Mouse (Mus musculus): ENCODE data around the gene Mad2l2. TPM values are rescaled to one million over a fixed set of nuclear protein-coding genes. Genes with fewer than 3 reads are reported as not detected.
"Not testable (repeated sequence)": the region's sequence is repeated elsewhere in the genome, so short reads cannot be mapped to it uniquely, and the experiment has no call there.

Mad2l2 gene
- polyA plus RNA-seq, 1 experiment from 2014 or later: 141 TPM

DNA sequence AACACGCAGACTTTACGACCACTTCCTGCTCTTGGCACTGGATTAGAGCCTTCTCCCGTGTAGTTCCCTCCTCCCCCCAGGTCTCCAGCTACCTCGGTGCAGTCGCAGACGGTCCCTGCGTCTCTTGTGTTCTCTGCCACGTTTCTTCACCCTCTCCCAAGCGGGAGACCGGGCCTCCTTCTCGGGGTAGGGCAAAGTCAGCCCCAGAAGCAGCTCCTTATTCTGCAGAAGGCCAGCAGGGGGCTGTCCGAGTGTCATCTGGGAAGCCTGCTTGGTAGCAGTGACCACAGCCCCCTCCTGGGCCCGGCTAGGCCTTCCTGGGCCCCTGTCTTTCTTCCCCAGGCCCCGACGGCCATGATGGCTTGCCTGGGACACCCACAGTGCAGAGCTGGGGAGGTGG lies 14.7 kb upstream of the Mad2l2 start:
- Histone ChIP-seq H3K36me3 (ENCODE audit: control insufficient read depth, insufficient read depth, low read length) (peaks cover 27% of the 10 kb centered on the region), H3K27me3 (replicated peaks; ENCODE audit: control insufficient read depth, insufficient read depth, low read length) (no peaks in the 10 kb centered on the region), H3K9ac (ENCODE audit: low read length) (peak overlapping the region; percentile 1), H3K27ac (ENCODE audit: low read depth, low read length) (0 out of 2 replicates have a peak overlapping the region, but pooled peaks have one; percentile 3), H3K4me3 (ENCODE audit: low read depth, low read length) (no peak overlapping the region), H3K4me1 (ENCODE audit: control insufficient read depth, insufficient read depth, low read length) (peaks cover 1% of the 10 kb centered on the region; the same call in 1 of the 2 replicates), H3K9me3 (replicated peaks; ENCODE audit: control insufficient read depth, low read length) (no peaks in the 10 kb centered on the region), H3K4me2 (ENCODE audit: low read length) (0 out of 2 replicates have a peak overlapping the region, but pooled peaks have one; percentile 9)
- ATAC-seq: peak; percentile 40
- 7% methylated on average over 15 of the region's 15 CpGs for WGBS
- DNase-seq (ENCODE audit: low spot score): no peak

DNA sequence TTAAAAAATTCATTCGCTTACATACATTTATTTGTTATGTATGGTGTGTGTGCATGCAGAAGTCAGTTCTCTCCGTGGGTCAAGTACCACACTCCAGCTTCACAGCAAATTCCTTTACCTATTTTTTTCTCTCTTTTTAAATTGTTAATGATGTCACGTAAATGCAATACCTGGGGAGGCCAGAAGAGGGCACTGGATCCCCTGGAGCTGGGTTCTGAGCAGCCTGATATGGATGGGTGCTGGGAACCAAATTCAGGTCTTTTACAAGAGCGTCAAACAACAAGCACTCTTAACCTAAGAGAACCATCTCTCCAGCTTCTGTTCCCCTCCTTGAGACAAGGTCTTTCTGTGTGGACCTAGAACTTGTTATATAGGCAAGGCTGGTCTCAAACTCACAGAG lies 13.5 kb upstream of the Mad2l2 start:
- DNase-seq (ENCODE audit: low spot score) (no peak), ATAC-seq (no peak)
- H3K27ac ChIP-seq (ENCODE audit: low read depth, low read length): no peak overlapping the region
- H3K9me3 ChIP-seq (replicated peaks; ENCODE audit: control insufficient read depth, low read length): no peaks in the 10 kb centered on the region
- H3K4me2 ChIP-seq (ENCODE audit: low read length): no peak overlapping the region
- H3K4me3 ChIP-seq (ENCODE audit: low read depth, low read length): no peak overlapping the region
- H3K4me1 ChIP-seq (ENCODE audit: control insufficient read depth, insufficient read depth, low read length): peaks cover 11% of the 10 kb centered on the region
- 78% methylated on average over 4 of the region's 4 CpGs for WGBS
- no peak overlapping the region for H3K9ac ChIP-seq (ENCODE audit: low read length)
- no peaks in the 10 kb centered on the region for H3K27me3 ChIP-seq (replicated peaks; ENCODE audit: control insufficient read depth, insufficient read depth, low read length)
- peaks cover 21% of the 10 kb centered on the region for H3K36me3 ChIP-seq (ENCODE audit: control insufficient read depth, insufficient read depth, low read length)

DNA sequence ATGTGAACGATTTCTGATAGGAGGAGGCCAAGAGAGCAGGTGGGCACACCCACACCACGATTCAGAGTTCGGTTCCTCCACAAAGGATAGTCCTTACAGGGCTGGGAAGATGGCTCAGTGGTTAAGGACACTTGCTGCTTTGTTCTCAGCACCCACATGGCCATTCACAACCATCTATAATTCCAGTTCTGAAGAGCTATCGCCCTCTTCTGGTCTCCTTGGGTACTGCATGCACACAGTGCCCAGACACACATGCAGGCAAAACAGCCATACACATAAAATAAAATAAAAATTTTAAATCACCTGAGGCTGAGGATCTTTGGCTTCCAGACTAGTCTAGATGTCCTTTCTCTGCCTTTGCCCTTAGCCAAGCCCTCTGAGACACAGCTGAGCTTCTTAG lies 12.8 kb upstream of the Mad2l2 start:
- DNase-seq (ENCODE audit: low spot score): no peak
- 78% methylated on average over 4 of the region's 4 CpGs for WGBS
- no peaks in the 10 kb centered on the region for H3K9me3 ChIP-seq (replicated peaks; ENCODE audit: control insufficient read depth, low read length)
- H3K4me1 ChIP-seq (ENCODE audit: control insufficient read depth, insufficient read depth, low read length): peaks cover 17% of the 10 kb centered on the region
- H3K36me3 ChIP-seq (ENCODE audit: control insufficient read depth, insufficient read depth, low read length): peaks cover 16% of the 10 kb centered on the region
- no peak overlapping the region for H3K27ac ChIP-seq (ENCODE audit: low read depth, low read length)
- no peak overlapping the region for H3K4me2 ChIP-seq (ENCODE audit: low read length)
- no peak for ATAC-seq
- H3K9ac ChIP-seq (ENCODE audit: low read length): no peak overlapping the region
- H3K4me3 ChIP-seq (ENCODE audit: low read depth, low read length): no peak overlapping the region
- H3K27me3 ChIP-seq (replicated peaks; ENCODE audit: control insufficient read depth, insufficient read depth, low read length): no peaks in the 10 kb centered on the region

DNA sequence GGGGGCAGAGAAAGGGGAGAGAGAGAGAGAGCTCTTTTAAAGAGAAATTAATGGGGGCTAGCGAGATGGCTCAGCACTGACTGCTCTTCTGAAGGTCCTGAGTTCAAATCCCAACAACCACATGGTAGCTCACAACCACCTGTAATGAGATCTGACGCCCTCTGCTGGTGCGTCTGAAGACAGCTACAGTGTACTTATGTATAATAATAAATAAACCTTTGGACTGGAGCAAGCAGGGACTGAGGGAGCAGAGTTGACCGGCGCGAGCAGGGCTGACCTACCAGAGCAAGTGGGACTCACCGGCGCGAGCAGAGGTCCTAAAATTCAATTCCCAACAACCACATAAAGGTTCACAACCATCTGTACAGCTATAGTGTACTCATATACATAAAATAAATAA lies 10.6 kb upstream of the Mad2l2 start:
- not testable (repeated sequence) for H3K36me3 ChIP-seq (ENCODE audit: control insufficient read depth, insufficient read depth, low read length); H3K27ac ChIP-seq (ENCODE audit: low read depth, low read length); H3K9me3 ChIP-seq (replicated peaks; ENCODE audit: control insufficient read depth, low read length); DNase-seq (ENCODE audit: low spot score); H3K9ac ChIP-seq (ENCODE audit: low read length); ATAC-seq; H3K4me2 ChIP-seq (ENCODE audit: low read length); H3K4me3 ChIP-seq (ENCODE audit: low read depth, low read length); H3K27me3 ChIP-seq (replicated peaks; ENCODE audit: control insufficient read depth, insufficient read depth, low read length)
- WGBS: 89% methylated on average over 9 of the region's 9 CpGs
- peaks cover 25% of the 10 kb centered on the region for H3K4me1 ChIP-seq (ENCODE audit: control insufficient read depth, insufficient read depth, low read length)

DNA sequence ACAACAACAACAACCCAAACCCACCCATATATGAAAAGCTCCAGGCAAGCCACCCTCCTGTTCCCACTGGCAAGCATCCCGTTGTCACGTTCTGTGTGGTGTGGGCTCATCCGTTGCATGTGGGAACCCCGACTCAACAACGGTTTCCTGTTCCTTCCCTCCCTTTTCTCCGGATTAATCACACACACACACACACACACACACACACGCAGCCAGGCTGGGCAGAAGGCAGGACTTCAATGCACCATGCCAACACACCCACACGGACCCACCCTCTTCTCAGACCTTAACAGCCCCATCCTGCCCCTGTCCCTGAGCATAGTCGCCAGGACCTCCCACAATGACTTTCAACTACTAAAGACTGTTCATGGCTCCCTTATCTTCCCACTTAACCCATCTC lies 9.6 kb upstream of the Mad2l2 start:
- Histone ChIP-seq H3K4me1 (ENCODE audit: control insufficient read depth, insufficient read depth, low read length) (peaks cover 25% of the 10 kb centered on the region), H3K27me3 (replicated peaks; ENCODE audit: control insufficient read depth, insufficient read depth, low read length) (no peaks in the 10 kb centered on the region), H3K9me3 (replicated peaks; ENCODE audit: control insufficient read depth, low read length) (no peaks in the 10 kb centered on the region), H3K4me3 (ENCODE audit: low read depth, low read length) (no peak overlapping the region), H3K4me2 (ENCODE audit: low read length) (0 out of 2 replicates have a peak overlapping the region, but pooled peaks have one; percentile 7), H3K9ac (ENCODE audit: low read length) (no peak overlapping the region), H3K36me3 (ENCODE audit: control insufficient read depth, insufficient read depth, low read length) (0 out of 2 replicates have a peak, but pooled peaks cover under 1% of the 10 kb centered on the region), H3K27ac (ENCODE audit: low read depth, low read length) (peak overlapping the region; percentile 90)
- DNase-seq (ENCODE audit: low spot score) (peak; percentile 53), ATAC-seq (no peak)
- WGBS: 64% methylated on average over 9 of the region's 9 CpGs

DNA sequence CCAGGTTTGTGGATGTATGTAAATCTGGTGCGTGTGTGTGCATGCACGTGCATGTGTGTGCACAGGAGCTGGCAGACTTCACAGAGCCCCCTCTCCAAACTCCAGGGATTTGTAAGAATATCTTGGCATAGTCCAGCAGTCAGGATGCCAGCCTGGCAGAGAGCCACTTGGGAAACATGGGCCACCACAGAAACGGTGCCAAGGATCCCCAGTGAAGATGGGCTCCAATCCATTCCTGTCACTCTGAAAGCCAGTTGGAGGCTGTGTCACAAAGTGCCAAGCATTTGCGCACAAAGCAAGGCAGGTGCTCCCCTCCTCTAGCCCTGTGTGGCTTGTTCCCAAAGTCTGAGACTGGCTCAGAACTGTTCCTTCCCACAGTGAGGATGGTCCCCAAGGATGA lies 8.8 kb upstream of the Mad2l2 start:
- H3K9ac ChIP-seq (ENCODE audit: low read length): no peak overlapping the region
- H3K27ac ChIP-seq (ENCODE audit: low read depth, low read length): peak overlapping the region; percentile 90
- peaks cover 27% of the 10 kb centered on the region for H3K4me1 ChIP-seq (ENCODE audit: control insufficient read depth, insufficient read depth, low read length)
- ATAC-seq (peak; percentile 73), DNase-seq (ENCODE audit: low spot score) (peak; percentile 94)
- H3K4me2 ChIP-seq (ENCODE audit: low read length): peak overlapping the region; percentile 2; the same call in 1 of the 2 replicates
- H3K9me3 ChIP-seq (replicated peaks; ENCODE audit: control insufficient read depth, low read length): no peaks in the 10 kb centered on the region
- H3K27me3 ChIP-seq (replicated peaks; ENCODE audit: control insufficient read depth, insufficient read depth, low read length): no peaks in the 10 kb centered on the region
- H3K4me3 ChIP-seq (ENCODE audit: low read depth, low read length): no peak overlapping the region
- 36% methylated on average over 4 of the region's 4 CpGs for WGBS
- H3K36me3 ChIP-seq (ENCODE audit: control insufficient read depth, insufficient read depth, low read length): no peaks in the 10 kb centered on the region

DNA sequence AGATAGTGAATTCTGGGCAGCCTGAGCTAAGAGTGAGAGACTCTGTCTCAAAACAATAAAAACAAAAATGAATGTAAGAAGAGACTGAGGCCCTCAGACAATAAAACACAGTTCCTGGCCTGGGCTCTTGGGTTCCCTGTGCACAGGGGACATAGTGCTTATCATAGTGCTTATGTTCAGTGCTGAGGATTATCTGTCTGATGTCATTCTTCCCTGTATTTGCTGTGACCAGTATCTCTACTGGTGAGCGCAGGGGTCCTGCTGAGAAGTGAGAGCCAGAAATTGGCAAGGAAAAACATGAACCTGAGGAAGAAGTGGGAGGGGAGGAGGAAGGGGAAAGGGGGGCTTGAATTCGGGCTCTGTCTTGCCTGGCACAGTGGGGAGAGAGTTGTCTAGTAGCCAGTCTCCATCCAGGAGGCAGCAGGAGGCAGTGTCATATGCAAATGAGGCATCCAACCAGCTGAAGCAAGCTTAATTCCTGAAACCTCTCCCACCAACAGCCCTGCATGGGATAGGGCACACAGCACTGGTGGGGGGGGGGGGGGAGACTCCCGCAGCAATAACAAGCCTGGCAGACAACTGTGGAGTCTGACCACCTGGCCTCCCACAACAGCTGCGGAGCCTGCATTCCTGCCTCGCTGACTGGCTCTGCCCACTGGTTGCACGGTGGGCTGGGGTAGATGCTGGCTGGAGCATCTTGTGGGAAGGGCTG lies 8.0 kb upstream of the Mad2l2 start:
- peaks cover 32% of the 10 kb centered on the region for H3K4me1 ChIP-seq (ENCODE audit: control insufficient read depth, insufficient read depth, low read length)
- no peak overlapping the region for H3K4me3 ChIP-seq (ENCODE audit: low read depth, low read length)
- H3K4me2 ChIP-seq (ENCODE audit: low read length): peak overlapping the region; percentile 9; the same call in 1 of the 2 replicates
- DNase-seq (ENCODE audit: low spot score) (peak; percentile 90), ATAC-seq (peak; percentile 87)
- peak overlapping the region; percentile 90 for H3K27ac ChIP-seq (ENCODE audit: low read depth, low read length)
- H3K9me3 ChIP-seq (replicated peaks; ENCODE audit: control insufficient read depth, low read length): no peaks in the 10 kb centered on the region
- H3K36me3 ChIP-seq (ENCODE audit: control insufficient read depth, insufficient read depth, low read length): no peaks in the 10 kb centered on the region
- WGBS: 2% methylated on average over 6 of the region's 6 CpGs
- H3K9ac ChIP-seq (ENCODE audit: low read length): no peak overlapping the region; the same call in 1 of the 2 replicates
- no peaks in the 10 kb centered on the region for H3K27me3 ChIP-seq (replicated peaks; ENCODE audit: control insufficient read depth, insufficient read depth, low read length)

DNA sequence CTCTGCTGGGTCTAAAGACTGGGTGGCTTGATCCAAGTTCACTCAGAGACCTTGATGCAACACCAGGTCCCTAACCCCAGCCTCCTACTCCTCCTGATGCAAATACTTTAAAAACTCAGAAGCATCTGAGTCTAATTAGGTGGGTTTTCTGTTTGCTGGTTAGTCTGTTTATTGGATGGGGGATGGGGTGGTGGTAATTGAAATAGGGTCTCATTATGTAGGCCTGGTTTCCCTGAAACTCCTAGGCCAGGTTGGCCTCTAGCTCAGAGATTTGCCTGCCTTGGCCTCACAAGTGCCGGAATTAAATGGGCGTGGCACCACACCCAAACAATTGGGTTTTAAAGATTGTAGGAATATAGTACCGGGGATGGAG lies 7.5 kb upstream of the Mad2l2 start:
- ATAC-seq: no peak
- WGBS: 52% methylated on average over 3 of the region's 3 CpGs
- Histone ChIP-seq H3K27ac (ENCODE audit: low read depth, low read length) (peak overlapping the region; percentile 90), H3K4me3 (ENCODE audit: low read depth, low read length) (no peak overlapping the region), H3K27me3 (replicated peaks; ENCODE audit: control insufficient read depth, insufficient read depth, low read length) (no peaks in the 10 kb centered on the region), H3K9me3 (replicated peaks; ENCODE audit: control insufficient read depth, low read length) (no peaks in the 10 kb centered on the region), H3K9ac (ENCODE audit: low read length) (no peak overlapping the region), H3K36me3 (ENCODE audit: control insufficient read depth, insufficient read depth, low read length) (no peaks in the 10 kb centered on the region), H3K4me2 (ENCODE audit: low read length) (peak overlapping the region; percentile 9; the same call in 1 of the 2 replicates), H3K4me1 (ENCODE audit: control insufficient read depth, insufficient read depth, low read length) (peaks cover 34% of the 10 kb centered on the region)
- peak; percentile 56 for DNase-seq (ENCODE audit: low spot score)

DNA sequence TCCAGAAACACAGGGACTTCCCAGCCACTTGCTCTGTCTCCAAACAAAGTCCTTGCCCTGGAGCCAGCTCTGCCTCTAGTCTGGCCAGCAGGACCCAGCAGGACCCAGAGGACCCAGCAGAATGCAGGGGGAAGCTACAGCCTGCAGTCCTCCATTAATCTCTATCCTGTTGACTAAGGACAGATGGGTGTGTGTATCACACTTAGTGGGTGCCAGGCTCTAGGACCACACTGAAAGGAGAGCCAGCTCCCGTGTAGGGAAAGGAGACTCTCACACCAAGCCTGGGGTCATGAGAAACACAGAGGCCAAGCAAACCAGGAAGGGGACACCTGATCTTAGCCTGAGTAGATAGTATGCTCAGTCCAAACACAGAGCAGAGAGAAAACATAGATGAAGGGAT lies 1.9 kb upstream of the Mad2l2 start:
- H3K9ac ChIP-seq (ENCODE audit: low read length): peak overlapping the region; percentile 99
- ATAC-seq: no peak
- no peaks in the 10 kb centered on the region for H3K9me3 ChIP-seq (replicated peaks; ENCODE audit: control insufficient read depth, low read length)
- WGBS: 38% methylated on average over 1 of the region's 1 CpGs
- H3K4me1 ChIP-seq (ENCODE audit: control insufficient read depth, insufficient read depth, low read length): peaks cover 33% of the 10 kb centered on the region
- 0 out of 2 replicates have a peak overlapping the region, but pooled peaks have one; percentile 98 for H3K27ac ChIP-seq (ENCODE audit: low read depth, low read length)
- no peaks in the 10 kb centered on the region for H3K27me3 ChIP-seq (replicated peaks; ENCODE audit: control insufficient read depth, insufficient read depth, low read length)
- H3K36me3 ChIP-seq (ENCODE audit: control insufficient read depth, insufficient read depth, low read length): no peaks in the 10 kb centered on the region
- peak overlapping the region; percentile 74 for H3K4me3 ChIP-seq (ENCODE audit: low read depth, low read length)
- H3K4me2 ChIP-seq (ENCODE audit: low read length): peak overlapping the region; percentile 86
- no peak for DNase-seq (ENCODE audit: low spot score)
